Mouse (Mus musculus): ENCODE data around the gene Elp4.

Gene Elp4

GRCm38 (mm10) chr2:105676080-105676908, 228.1 kb downstream of the Elp4 start:
- H3K9me3 ChIP-seq (ENCODE audit: low read length): no peaks in the 10 kb centered on the region

GRCm38 (mm10) chr2:105675730-105676079, 228.7 kb downstream of the Elp4 start:
- H3K4me1 ChIP-seq (replicated peaks; ENCODE audit: low read depth, low read length): peaks cover 79% of the 10 kb centered on the region
- H3K27me3 ChIP-seq (ENCODE audit: insufficient read depth, low read length): peaks cover 62% of the 10 kb centered on the region
- H3K36me3 ChIP-seq (ENCODE audit: insufficient read depth, low read length): 0 out of 2 replicates have a peak, but pooled peaks cover 5% of the 10 kb centered on the region
- no peak for TF ChIP-seq POU5F1 (IDR thresholded peaks at IDR 0.05; ENCODE audit: borderline replicate concordance, low read length)
- no peak for TF ChIP-seq CTCF (conservative IDR thresholded peaks at IDR 0.05; ENCODE audit: low read length)
- no peak for TF ChIP-seq NANOG (IDR thresholded peaks at IDR 0.05; ENCODE audit: borderline replicate concordance, low read length)
- no peaks in the 10 kb centered on the region for H3K9me3 ChIP-seq (ENCODE audit: low read length)
- H3K4me3 ChIP-seq (replicated peaks; ENCODE audit: low read length): peak overlapping the region; percentile 84

More at GRCm38 (mm10) chr2:105676080-105676908, 228.1 kb downstream of the Elp4 start:
- no peak for TF ChIP-seq NANOG (IDR thresholded peaks at IDR 0.05; ENCODE audit: borderline replicate concordance, low read length)
- TF ChIP-seq POU5F1 (IDR thresholded peaks at IDR 0.05; ENCODE audit: borderline replicate concordance, low read length): no peak
- TF ChIP-seq CTCF (conservative IDR thresholded peaks at IDR 0.05; ENCODE audit: low read length): no peak
- H3K4me1 ChIP-seq (replicated peaks; ENCODE audit: low read depth, low read length): peaks cover 79% of the 10 kb centered on the region
- H3K4me3 ChIP-seq (replicated peaks; ENCODE audit: low read length): peak overlapping the region; percentile 84
- peaks cover 62% of the 10 kb centered on the region for H3K27me3 ChIP-seq (ENCODE audit: insufficient read depth, low read length)
- H3K36me3 ChIP-seq (ENCODE audit: insufficient read depth, low read length): peaks cover 5% of the 10 kb centered on the region; the same call in 1 of the 2 replicates

GRCm38 (mm10) chr2:105674875-105675729, 229.3 kb downstream of the Elp4 start:
- Histone ChIP-seq H3K4me1 (replicated peaks; ENCODE audit: low read depth, low read length) (peaks cover 79% of the 10 kb centered on the region), H3K4me3 (replicated peaks; ENCODE audit: low read length) (peak overlapping the region; percentile 84), H3K27me3 (ENCODE audit: insufficient read depth, low read length) (peaks cover 68% of the 10 kb centered on the region), H3K36me3 (ENCODE audit: insufficient read depth, low read length) (0 out of 2 replicates have a peak, but pooled peaks cover 5% of the 10 kb centered on the region), H3K9me3 (ENCODE audit: low read length) (no peaks in the 10 kb centered on the region)
- TF ChIP-seq NANOG (IDR thresholded peaks at IDR 0.05; ENCODE audit: borderline replicate concordance, low read length) (no peak), POU5F1 (IDR thresholded peaks at IDR 0.05; ENCODE audit: borderline replicate concordance, low read length) (no peak), CTCF (conservative IDR thresholded peaks at IDR 0.05; ENCODE audit: low read length) (no peak)

GRCm38 (mm10) chr2:105674061-105674874, 230.1 kb downstream of the Elp4 start:
- Histone ChIP-seq H3K9me3 (ENCODE audit: low read length) (no peaks in the 10 kb centered on the region), H3K27me3 (ENCODE audit: insufficient read depth, low read length) (peaks cover 76% of the 10 kb centered on the region), H3K36me3 (ENCODE audit: insufficient read depth, low read length) (0 out of 2 replicates have a peak, but pooled peaks cover 5% of the 10 kb centered on the region), H3K4me1 (replicated peaks; ENCODE audit: low read depth, low read length) (peaks cover 79% of the 10 kb centered on the region), H3K4me3 (replicated peaks; ENCODE audit: low read length) (peak overlapping the region; percentile 84)
- no peak for TF ChIP-seq NANOG (IDR thresholded peaks at IDR 0.05; ENCODE audit: borderline replicate concordance, low read length)
- no peak for TF ChIP-seq CTCF (conservative IDR thresholded peaks at IDR 0.05; ENCODE audit: low read length)
- TF ChIP-seq POU5F1 (IDR thresholded peaks at IDR 0.05; ENCODE audit: borderline replicate concordance, low read length): no peak

- Histone ChIP-seq H3K9me3 (ENCODE audit: low read length) (no peaks in the 10 kb centered on the region), H3K27me3 (ENCODE audit: insufficient read depth, low read length) (peaks cover 76% of the 10 kb centered on the region), H3K36me3 (ENCODE audit: insufficient read depth, low read length) (0 out of 2 replicates have a peak, but pooled peaks cover under 1% of the 10 kb centered on the region), H3K4me3 (replicated peaks; ENCODE audit: low read length) (peak overlapping the region; percentile 84), H3K4me1 (replicated peaks; ENCODE audit: low read depth, low read length) (peaks cover 79% of the 10 kb centered on the region)
- no peak for TF ChIP-seq NANOG (IDR thresholded peaks at IDR 0.05; ENCODE audit: borderline replicate concordance, low read length)
- TF ChIP-seq POU5F1 (IDR thresholded peaks at IDR 0.05; ENCODE audit: borderline replicate concordance, low read length): no peak
- TF ChIP-seq CTCF (conservative IDR thresholded peaks at IDR 0.05; ENCODE audit: low read length): no peak
These were observed 230.7 kb downstream of the Elp4 start for GRCm38 (mm10) chr2:105673631-105674060.

DNA sequence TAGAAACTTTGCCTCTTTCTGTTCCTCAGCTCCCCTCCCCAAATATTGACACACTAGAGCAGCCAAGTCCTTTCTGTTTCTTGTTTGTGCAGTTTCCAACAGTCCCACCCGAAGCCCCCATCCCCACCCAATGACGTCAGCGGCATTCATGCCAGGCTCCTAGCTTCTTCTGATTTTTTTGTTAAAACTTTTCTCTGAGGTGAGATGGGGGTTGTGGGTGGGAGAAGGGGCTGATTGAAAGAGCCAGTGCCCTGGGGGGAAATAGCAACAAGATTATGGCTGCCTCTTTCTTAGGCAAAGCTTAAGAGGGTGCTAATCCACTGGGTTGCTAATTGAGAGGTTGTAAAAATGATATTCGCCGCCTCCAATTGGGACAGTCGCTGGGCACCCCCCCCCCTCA, 231.3 kb downstream of the Elp4 start:
- Histone ChIP-seq H3K36me3 (ENCODE audit: insufficient read depth, low read length) (no peaks in the 10 kb centered on the region), H3K4me3 (replicated peaks; ENCODE audit: low read length) (peak overlapping the region; percentile 84), H3K9me3 (ENCODE audit: low read length) (no peaks in the 10 kb centered on the region), H3K4me1 (replicated peaks; ENCODE audit: low read depth, low read length) (peaks cover 80% of the 10 kb centered on the region), H3K27me3 (ENCODE audit: insufficient read depth, low read length) (peaks cover 81% of the 10 kb centered on the region)
- TF ChIP-seq POU5F1 (IDR thresholded peaks at IDR 0.05; ENCODE audit: borderline replicate concordance, low read length): no peak
- no peak for TF ChIP-seq NANOG (IDR thresholded peaks at IDR 0.05; ENCODE audit: borderline replicate concordance, low read length)
- TF ChIP-seq CTCF (conservative IDR thresholded peaks at IDR 0.05; ENCODE audit: low read length): no peak

DNA sequence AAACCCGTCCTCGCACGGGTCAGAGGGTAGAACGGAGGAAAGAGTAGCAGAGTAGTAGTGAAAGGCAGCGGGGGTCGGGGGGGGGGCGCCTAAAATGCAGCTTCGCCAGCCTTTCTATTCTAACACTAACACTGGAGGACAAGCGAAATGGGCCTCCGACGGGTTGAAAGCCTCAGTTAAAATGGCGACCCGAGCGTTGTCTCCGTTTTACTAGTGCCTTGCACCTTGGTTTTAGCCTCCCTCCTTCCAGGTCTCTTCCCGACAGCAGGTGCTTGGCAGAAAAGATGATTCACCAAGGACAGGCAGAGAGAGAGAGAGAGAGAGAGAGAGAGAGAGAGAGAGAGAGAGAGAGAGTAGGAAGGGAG, 231.8 kb downstream of the Elp4 start:
- Histone ChIP-seq H3K27me3 (ENCODE audit: insufficient read depth, low read length) (peaks cover 86% of the 10 kb centered on the region), H3K4me1 (replicated peaks; ENCODE audit: low read depth, low read length) (peaks cover 81% of the 10 kb centered on the region), H3K36me3 (ENCODE audit: insufficient read depth, low read length) (no peaks in the 10 kb centered on the region), H3K4me3 (replicated peaks; ENCODE audit: low read length) (peak overlapping the region; percentile 26; the same call in 1 of the 2 replicates), H3K9me3 (ENCODE audit: low read length) (no peaks in the 10 kb centered on the region)
- TF ChIP-seq NANOG (IDR thresholded peaks at IDR 0.05; ENCODE audit: borderline replicate concordance, low read length): no peak
- no peak for TF ChIP-seq CTCF (conservative IDR thresholded peaks at IDR 0.05; ENCODE audit: low read length)
- no peak for TF ChIP-seq POU5F1 (IDR thresholded peaks at IDR 0.05; ENCODE audit: borderline replicate concordance, low read length)

All from E14TG2a.4 (cell line).